Mouse (Mus musculus): ENCODE data around the gene Napsa.

DNA sequence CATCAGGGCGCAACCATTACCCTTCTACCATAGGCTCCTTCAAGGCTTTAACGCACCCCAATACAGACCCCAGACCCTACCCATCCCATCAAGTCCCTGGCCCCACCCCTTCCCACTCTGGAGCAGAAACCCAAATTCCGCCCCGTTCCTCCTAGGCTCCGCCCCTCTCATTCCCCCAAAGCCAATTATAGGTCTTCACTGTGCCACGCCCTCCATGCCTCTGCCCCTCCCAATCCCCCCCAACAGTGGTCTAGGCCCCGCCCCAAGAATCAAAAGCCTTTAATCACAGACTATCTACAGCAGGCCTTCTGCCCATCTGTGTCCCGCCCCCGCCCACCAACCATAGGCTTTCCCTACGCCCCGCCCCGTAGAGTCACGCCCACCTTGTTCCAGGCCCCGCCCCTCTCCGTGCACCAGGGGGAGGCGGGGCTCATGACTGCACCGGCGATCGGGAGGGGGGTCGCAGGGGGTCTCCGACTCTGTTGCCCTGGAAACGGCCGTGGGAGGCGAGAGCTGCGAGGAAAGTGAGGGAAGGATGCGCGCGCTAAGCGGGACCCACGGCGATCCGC lies 18.9 kb upstream of the Napsa start:
- TF ChIP-seq POLR2A (IDR thresholded peaks at IDR 0.05; ENCODE audit: low read depth, low read length), result no peak
- no peak for TF ChIP-seq CTCF (IDR thresholded peaks at IDR 0.05; ENCODE audit: extremely low read depth, insufficient read depth, insufficient read length, insufficient replicate concordance)
